Mouse (Mus musculus) MEL (cell line): ENCODE results near the gene Urgcp. TPM values are rescaled to one million over a fixed set of nuclear protein-coding genes. Genes with fewer than 3 reads are reported as not detected.

Experiments used
- DNase-seq: peaks from one replicate; pipeline ENCODE4 v3.0.0; 2011; ENCODE audit warnings: low read depth, low spot score
- H3K27ac ChIP-seq: 2 replicates; pipeline ENCODE4 v1.5.1; 2012; ENCODE audit warnings: low read depth, mild to moderate bottlenecking, control low read depth, low read length, moderate library complexity; ENCODE audit not compliant: control insufficient read depth
- H3K27me3 ChIP-seq, 2 experiments: fragments of 150-350 bp in 1 of 2; sonication (generic) in 1 of 2; 2 replicates each; pipeline ENCODE4 v1.6.1; 2012; ENCODE audit warnings: low read length in 2 of 2, mild to moderate bottlenecking in 2 of 2, improper control_type of control experiment in 1 of 2, moderate library complexity in 1 of 2; ENCODE audit not compliant: insufficient read depth in 2 of 2, control insufficient read depth in 1 of 2
- H3K36me3 ChIP-seq, 2 experiments: 2 replicates each; pipeline ENCODE4 v1.6.1; 2012 to 2014; ENCODE audit warnings: low read length in 2 of 2, improper control_type of control experiment in 1 of 2, inconsistent platforms in 1 of 2, mild to moderate bottlenecking in 1 of 2; ENCODE audit not compliant: insufficient read depth in 2 of 2, control insufficient read depth in 1 of 2
- H3K4me1 ChIP-seq, 2 experiments: fragments of 150-350 bp in 1 of 2; sonication (generic) in 1 of 2; 2 replicates each; pipeline ENCODE4 v1.6.1; 2012; ENCODE audit warnings: low read length in 2 of 2, improper control_type of control experiment in 1 of 2, mild to moderate bottlenecking in 1 of 2; ENCODE audit not compliant: insufficient read depth in 2 of 2, control insufficient read depth in 1 of 2
- H3K4me3 ChIP-seq, 2 experiments: fragments of 150-350 bp in 1 of 2; sonication (generic) in 1 of 2; 2 replicates each; pipeline ENCODE4 v1.5.1; 2012; ENCODE audit warnings: low read depth in 2 of 2, low read length in 2 of 2, mild to moderate bottlenecking in 2 of 2, moderate library complexity in 2 of 2, control low read depth in 1 of 2, improper control_type of control experiment in 1 of 2; ENCODE audit not compliant: control insufficient read depth in 1 of 2, insufficient read depth in 1 of 2
- H3K79me2 ChIP-seq: 2 replicates; pipeline ENCODE4 v1.6.1; 2012; ENCODE audit warnings: mild to moderate bottlenecking, low read length, moderate library complexity; ENCODE audit not compliant: control insufficient read depth, poor library complexity, insufficient read depth
- H3K9ac ChIP-seq: 2 replicates; pipeline ENCODE4 v1.6.1; 2012; ENCODE audit warnings: low read depth, mild to moderate bottlenecking, control low read depth, low read length, moderate library complexity; ENCODE audit not compliant: control insufficient read depth, poor library complexity, severe bottlenecking
- H3K9me3 ChIP-seq: fragments of 150-350 bp; sonication (generic); replicated peaks from 2 replicates; pipeline ENCODE4 v1.6.1; 2012; ENCODE audit warnings: mild to moderate bottlenecking, low read length, improper control_type of control experiment, moderate library complexity; ENCODE audit not compliant: insufficient read depth
- BHLHE40 ChIP-seq: IDR thresholded peaks from 2 replicates; pipeline ENCODE4 v1.6.1; 2012; ENCODE audit warnings: low read depth, mild to moderate bottlenecking, inconsistent platforms, low read length, improper control_type of control experiment, borderline replicate concordance
- CHD1 ChIP-seq: IDR thresholded peaks from 2 replicates; pipeline ENCODE4 v1.6.1; 2012; ENCODE audit warnings: low read depth, mild to moderate bottlenecking, inconsistent platforms, low read length, improper control_type of control experiment
- CTCF ChIP-seq, 3 experiments: IDR thresholded peaks in 2 of 3; conservative IDR thresholded peaks in 1 of 3; 2 replicates each; pipeline ENCODE4 v1.5.1; 2011 to 2012; ENCODE audit warnings: low read length in 3 of 3, low read depth in 2 of 3, mild to moderate bottlenecking in 2 of 3, improper control_type of control experiment in 1 of 3, inconsistent platforms in 1 of 3, mixed read lengths in 1 of 3, moderate library complexity in 1 of 3; ENCODE audit not compliant: control insufficient read depth in 1 of 3, insufficient read depth in 1 of 3, poor library complexity in 1 of 3, severe bottlenecking in 1 of 3
- ELF1 ChIP-seq: IDR thresholded peaks from 2 replicates; pipeline ENCODE4 v1.6.1; 2014; ENCODE audit warnings: low read depth, mild to moderate bottlenecking, inconsistent platforms, low read length, improper control_type of control experiment, moderate library complexity
- GABPA ChIP-seq: IDR thresholded peaks from 2 replicates; pipeline ENCODE4 v1.6.1; 2012; ENCODE audit warnings: low read depth, mild to moderate bottlenecking, inconsistent platforms, low read length, improper control_type of control experiment, moderate library complexity
- JUND ChIP-seq: IDR thresholded peaks from 2 replicates; pipeline ENCODE4 v1.6.1; 2011; ENCODE audit warnings: low read depth, mild to moderate bottlenecking, improper control_type of control experiment, low read length
- KAT2A ChIP-seq: conservative IDR thresholded peaks from 2 replicates; pipeline ENCODE4 v1.6.1; 2012; ENCODE audit warnings: low read depth, low read length, improper control_type of control experiment, inconsistent platforms
- MEF2A ChIP-seq: IDR thresholded peaks from 2 replicates; pipeline ENCODE4 v1.6.1; 2014; ENCODE audit warnings: low read depth, mild to moderate bottlenecking, inconsistent platforms, low read length, improper control_type of control experiment; ENCODE audit not compliant: poor library complexity, insufficient replicate concordance, severe bottlenecking; ENCODE audit errors: extremely low read depth
- MYB ChIP-seq: IDR thresholded peaks from 2 replicates; pipeline ENCODE4 v1.6.1; 2011; ENCODE audit warnings: mild to moderate bottlenecking, low read depth, low read length, improper control_type of control experiment
- MYC ChIP-seq: IDR thresholded peaks from 2 replicates; pipeline ENCODE4 v1.6.1; 2011; ENCODE audit warnings: low read depth, mild to moderate bottlenecking, low read length, improper control_type of control experiment, moderate library complexity
- NELFE ChIP-seq: IDR thresholded peaks from 2 replicates; pipeline ENCODE4 v1.6.1; 2011; ENCODE audit warnings: low read depth, low read length, improper control_type of control experiment
- POLR2AphosphoS2 ChIP-seq: IDR thresholded peaks from 2 replicates; pipeline ENCODE4 v1.6.1; 2011; ENCODE audit warnings: low read length, improper control_type of control experiment
- RAD21 ChIP-seq: IDR thresholded peaks from 2 replicates; pipeline ENCODE4 v1.6.1; 2011; ENCODE audit warnings: mild to moderate bottlenecking, low read depth, low read length, improper control_type of control experiment
- RCOR1 ChIP-seq: IDR thresholded peaks from 2 replicates; pipeline ENCODE4 v1.6.1; 2012; ENCODE audit warnings: low read depth, mild to moderate bottlenecking, inconsistent platforms, low read length, improper control_type of control experiment
- SIN3A ChIP-seq: IDR thresholded peaks from 2 replicates; pipeline ENCODE4 v1.6.1; 2012; ENCODE audit warnings: low read length, improper control_type of control experiment, inconsistent platforms
- SMC3 ChIP-seq: IDR thresholded peaks from 2 replicates; pipeline ENCODE4 v1.6.1; 2011; ENCODE audit warnings: low read depth, low read length, improper control_type of control experiment
- TCF12 ChIP-seq: IDR thresholded peaks from 2 replicates; pipeline ENCODE4 v1.6.1; 2014; ENCODE audit warnings: low read depth, mild to moderate bottlenecking, inconsistent platforms, low read length, improper control_type of control experiment, moderate library complexity
- USF2 ChIP-seq, 2 experiments: IDR thresholded peaks; 2 replicates each; pipeline ENCODE4 v1.6.1; 2011 to 2012; ENCODE audit warnings: improper control_type of control experiment in 2 of 2, low read length in 2 of 2, borderline replicate concordance in 1 of 2, inconsistent platforms in 1 of 2, low read depth in 1 of 2, mild to moderate bottlenecking in 1 of 2; ENCODE audit not compliant: insufficient read depth in 1 of 2
- ZKSCAN1 ChIP-seq: IDR thresholded peaks from 2 replicates; pipeline ENCODE4 v1.6.1; 2012; ENCODE audit warnings: low read depth, mild to moderate bottlenecking, inconsistent platforms, low read length, improper control_type of control experiment, moderate library complexity
- ZMIZ1 ChIP-seq: IDR thresholded peaks from 2 replicates; pipeline ENCODE4 v1.6.1; 2012; ENCODE audit warnings: low read depth, mild to moderate bottlenecking, inconsistent platforms, low read length, improper control_type of control experiment, moderate library complexity
- ZNF384 ChIP-seq: IDR thresholded peaks from 2 replicates; pipeline ENCODE4 v1.6.1; 2012; ENCODE audit warnings: low read depth, mild to moderate bottlenecking, inconsistent platforms, low read length, improper control_type of control experiment
- polyA plus RNA-seq, 2 experiments: library from polyadenylated mRNA; stranded (reverse) in 1 of 2; unstranded in 1 of 2; fragments of >175 nt in 1 of 2; fragments of >200 nt in 1 of 2; gene quantifications; 2 replicates each; pipeline versions ENCODE4 v1.2.1 to v1.2.4; 2012; ENCODE audit warnings: low replicate concordance in 2 of 2, low read depth in 1 of 2; ENCODE audit not compliant: insufficient read length in 2 of 2, insufficient read depth in 1 of 2, missing spikeins in 1 of 2
- total RNA-seq: library from RNA; depleted of rRNA; stranded (reverse); fragments of 300-350 nt; gene quantifications from 2 replicates; pipeline ENCODE4 v1.2.3, GENCODE M21; 2012; rRNA removed

Urgcp gene
- total and polyA plus RNA-seq, 3 experiments: 19.5 to 34.9 (median 29.2) TPM

GRCm38 (mm10) chr11:5684283-5684682, 77.9 kb downstream of the Urgcp start:
- H3K4me3 ChIP-seq: no peak overlapping the region
- peaks cover 0 to 2% of the 10 kb centered on the region in 2 experiments; a peak in 2 of 4 replicates for H3K27me3 ChIP-seq
- H3K9me3 ChIP-seq: no peaks in the 10 kb centered on the region
- no peak overlapping the region for H3K27ac ChIP-seq
- H3K4me1 ChIP-seq: no peaks in the 10 kb centered on the region; a peak in 1 of 4 replicates
- H3K36me3 ChIP-seq: no peaks in the 10 kb centered on the region
- TF ChIP-seq CTCF (IDR thresholded peaks at IDR 0.05 in 2 of 3, conservative IDR thresholded peaks at IDR 0.05 in 1 of 3; ENCODE audit: control insufficient read depth in 1 of 3, insufficient read depth in 1 of 3, low read depth in 2 of 3, low read length in 3 of 3, poor library complexity in 1 of 3, severe bottlenecking in 1 of 3) (peak in 1 of 3 experiments; percentile 17; a peak in 1 of 6 replicates), TCF12 (no peak), ZMIZ1 (no peak), USF2 (IDR thresholded peaks at IDR 0.05; ENCODE audit: borderline replicate concordance in 1 of 2, insufficient read depth in 1 of 2, low read depth in 1 of 2, low read length in 2 of 2) (no peak), SMC3 (peak; percentile 44)
- no peak overlapping the region for H3K9ac ChIP-seq
- no peaks in the 10 kb centered on the region for H3K79me2 ChIP-seq
- no peak for DNase-seq

GRCm38 (mm10) chr11:5682541-5682940, 79.6 kb downstream of the Urgcp start:
- Histone ChIP-seq H3K36me3 (no peaks in the 10 kb centered on the region), H3K27me3 (peaks cover 0 to 4% of the 10 kb centered on the region in 2 experiments; a peak in 2 of 4 replicates), H3K9ac (no peak overlapping the region), H3K4me1 (no peaks in the 10 kb centered on the region; a peak in 1 of 4 replicates), H3K4me3 (no peak overlapping the region), H3K9me3 (no peaks in the 10 kb centered on the region), H3K27ac (no peak overlapping the region), H3K79me2 (no peaks in the 10 kb centered on the region)
- no peak for TF ChIP-seq USF2 (IDR thresholded peaks at IDR 0.05; ENCODE audit: borderline replicate concordance in 1 of 2, insufficient read depth in 1 of 2, low read depth in 1 of 2, low read length in 2 of 2)
- TF ChIP-seq POLR2AphosphoS2: no peak
- no peak for TF ChIP-seq RAD21
- TF ChIP-seq ZKSCAN1: no peak
- no peak for TF ChIP-seq ELF1
- TF ChIP-seq MYC: no peak
- no peak for TF ChIP-seq MEF2A
- TF ChIP-seq GABPA: no peak
- TF ChIP-seq CHD1: no peak
- TF ChIP-seq BHLHE40: no peak
- no peak for TF ChIP-seq SIN3A
- no peak for TF ChIP-seq RCOR1
- no peak for TF ChIP-seq JUND
- TF ChIP-seq ZNF384: no peak
- no peak for TF ChIP-seq MYB
- TF ChIP-seq KAT2A: no peak
- no peak for TF ChIP-seq NELFE
- no peak for DNase-seq

Other genes starting within 250 kb of the Urgcp start
- 84.2 and 101 TPM in 2 replicates for gene Xbp1, start 241.7 kb downstream of the Urgcp start, total RNA-seq
- gene Xbp1, start 241.7 kb downstream of the Urgcp start, polyA plus RNA-seq: 10 to 100 TPM in 1 of 2 experiments, not detected in 1; 81.8 TPM
- gene Ccdc117, start 220.2 kb downstream of the Urgcp start, total RNA-seq: 26.3 and 35.4 TPM in 2 replicates
- gene Ccdc117, start 220.2 kb downstream of the Urgcp start, polyA plus RNA-seq: 10 to 100 TPM in 1 of 2 experiments, not detected in 1; 19.4 TPM
- 3.4 and 5.2 TPM in 2 replicates for gene Ankrd36, start 192.7 kb downstream of the Urgcp start, total RNA-seq
- gene Ankrd36, start 192.7 kb downstream of the Urgcp start, polyA plus RNA-seq: 1 to 10 TPM in 1 of 2 experiments, not detected in 1; 3.2 TPM
- gene Mrps24, start 46.7 kb downstream of the Urgcp start, total RNA-seq: 159 and 184 TPM in 2 replicates
- 100 to 1,000 TPM in 1 of 2 experiments, not detected in 1; 163 TPM for gene Mrps24, start 46.7 kb downstream of the Urgcp start, polyA plus RNA-seq
- 73.5 and 76.4 TPM in 2 replicates for gene Dbnl, start 26.1 kb upstream of the Urgcp start, total RNA-seq
- gene Dbnl, start 26.1 kb upstream of the Urgcp start, polyA plus RNA-seq: 100 to 1,000 TPM in 1 of 2 experiments, not detected in 1; 149 TPM
- gene Pgam2, start 41.4 kb upstream of the Urgcp start, total RNA-seq: 0.33 and 0.58 TPM in 2 replicates
- 1 to 10 TPM in 1 of 2 experiments, not detected in 1; 1.8 TPM for gene Pgam2, start 41.4 kb upstream of the Urgcp start, polyA plus RNA-seq
- gene Polm, start 75.6 kb upstream of the Urgcp start, total RNA-seq: 5.4 TPM in 2 replicates
- 10 to 100 TPM in 1 of 2 experiments, not detected in 1; 18.3 TPM for gene Polm, start 75.6 kb upstream of the Urgcp start, polyA plus RNA-seq
- not detected in 2 replicates for gene Aebp1, start 99.6 kb upstream of the Urgcp start, total RNA-seq
- under 1 TPM in 1 of 2 experiments, not detected in 1; 0.10 TPM for gene Aebp1, start 99.6 kb upstream of the Urgcp start, polyA plus RNA-seq
- 285 and 366 TPM in 2 replicates for gene Pold2, start 115.9 kb upstream of the Urgcp start, total RNA-seq
- 100 to 1,000 TPM in 1 of 2 experiments, not detected in 1; 261 TPM for gene Pold2, start 115.9 kb upstream of the Urgcp start, polyA plus RNA-seq
- gene Myl7, start 136.4 kb upstream of the Urgcp start, total RNA-seq: not detected in 2 replicates
- not detected for gene Myl7, start 136.4 kb upstream of the Urgcp start, polyA plus RNA-seq
- gene Gck, start 187.7 kb upstream of the Urgcp start, total RNA-seq: not detected in 2 replicates
- not detected for gene Gck, start 187.7 kb upstream of the Urgcp start, polyA plus RNA-seq
- 83.9 and 89.5 TPM in 2 replicates for gene Ykt6, start 193.3 kb upstream of the Urgcp start, total RNA-seq
- 10 to 100 TPM; 76.5 to 98.1 TPM for gene Ykt6, start 193.3 kb upstream of the Urgcp start, polyA plus RNA-seq